Mouse (Mus musculus): ENCODE results near the gene Hif1an.

Gene Hif1an

GRCm38 (mm10) chr19:44562652-44563206 is at the start of gene Hif1an:
Gene Hif1an, plus strand, starts transcription at chr19:44562850.
- peak; percentile 98 for DNase-seq

GRCm38 (mm10) chr19:44513054-44513833 is 49.4 kb upstream of the Hif1an start:
- DNase-seq = no peak

GRCm38 (mm10) chr19:44513921-44514482 is 48.6 kb upstream of the Hif1an start:
- no peak for DNase-seq

DNA sequence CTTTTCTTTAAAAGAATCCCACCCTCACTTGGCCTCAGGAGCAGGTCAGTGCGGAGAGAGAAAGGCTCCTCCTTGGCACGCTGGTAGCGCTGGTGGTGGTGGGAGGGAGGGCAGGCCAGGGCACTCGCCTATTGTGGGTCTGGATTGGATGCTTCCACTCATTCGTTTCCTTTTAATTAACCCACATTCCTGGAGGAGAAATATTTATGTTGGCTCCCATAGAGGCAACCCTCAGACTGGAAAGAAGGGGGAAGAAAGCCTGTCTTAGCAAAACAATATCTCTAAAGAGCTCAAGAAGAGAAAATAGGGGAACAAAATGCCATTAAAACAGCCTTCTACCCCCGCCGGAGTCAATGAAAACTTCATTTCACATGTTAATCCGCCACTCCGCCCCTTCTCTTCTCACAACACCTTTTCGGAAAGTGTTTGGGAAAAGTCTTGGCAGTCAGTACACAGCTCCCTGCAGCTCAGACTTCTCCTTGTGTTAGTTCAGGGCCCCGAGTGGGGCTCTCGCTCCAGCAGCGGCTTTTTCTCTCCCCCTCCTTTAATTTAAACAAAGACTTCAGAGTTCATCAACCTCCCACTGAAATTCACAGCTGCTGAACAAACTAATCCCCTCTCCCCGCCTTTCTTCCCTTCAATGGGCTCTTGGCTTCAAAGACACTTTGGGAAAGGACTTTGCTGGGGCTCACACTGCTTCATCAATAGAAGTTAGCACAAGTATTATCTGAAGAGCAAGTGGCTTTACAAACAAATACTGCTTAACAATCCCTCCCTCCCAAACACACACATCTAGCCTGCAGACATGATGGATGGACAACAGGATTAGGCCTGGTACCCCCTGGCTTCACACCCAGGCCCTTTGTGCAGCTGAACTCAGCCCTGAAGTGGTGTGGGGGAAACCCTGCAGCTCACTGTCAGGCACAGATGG is 47.9 kb upstream of the Hif1an start:
- DNase-seq = no peak

DNA sequence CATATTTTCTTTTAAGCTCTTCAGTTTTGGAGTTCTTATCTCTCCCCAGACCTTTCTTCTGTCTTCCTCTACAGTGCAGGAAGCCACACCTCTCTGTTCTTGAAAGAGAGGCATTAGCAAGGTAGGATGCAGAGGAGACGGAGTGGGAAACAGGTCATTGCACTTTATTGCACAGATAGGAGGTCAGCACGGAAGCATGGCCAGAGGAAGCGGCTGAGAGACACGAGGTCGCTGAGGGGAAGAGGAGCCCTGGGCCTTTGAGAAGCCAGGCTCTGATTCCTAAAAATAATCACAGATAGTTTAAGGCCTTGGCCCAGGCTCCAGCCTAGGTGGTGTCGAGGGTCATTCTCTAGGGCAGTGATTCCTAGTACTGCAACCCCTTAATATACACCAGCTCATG is 46.9 kb upstream of the Hif1an start:
- DNase-seq = no peak

- no peak for DNase-seq
Observed at GRCm38 (mm10) chr19:44517996-44518768, 44.5 kb upstream of the Hif1an start.

- peak; percentile 74 for DNase-seq
Observed at GRCm38 (mm10) chr19:44519152-44519551, 43.5 kb upstream of the Hif1an start.

- no peak for DNase-seq
Observed at GRCm38 (mm10) chr19:44525551-44526205, 37.0 kb upstream of the Hif1an start.

GRCm38 (mm10) chr19:44530018-44530417 is 32.6 kb upstream of the Hif1an start:
- DNase-seq = no peak

DNA sequence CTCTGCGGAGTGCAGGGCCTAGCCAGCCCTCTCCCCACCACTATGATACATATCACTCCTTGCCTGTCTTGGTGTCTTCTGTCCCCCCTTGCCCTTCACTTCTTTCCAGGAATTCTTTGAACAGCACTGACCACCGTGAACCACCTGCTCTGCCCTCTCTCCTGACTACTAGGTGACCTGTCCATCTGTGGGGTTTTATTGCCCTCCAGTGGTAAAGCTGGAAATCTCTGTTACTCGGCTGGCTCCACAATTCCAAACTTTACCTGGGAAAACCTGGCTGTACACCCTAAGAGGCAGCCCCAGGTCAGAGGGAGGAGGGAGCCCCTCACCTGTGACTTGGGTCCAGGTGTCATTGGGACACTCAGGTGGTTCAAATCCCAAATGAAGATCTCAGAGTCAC is 27.3 kb upstream of the Hif1an start:
- peak; percentile 29 for DNase-seq

DNA sequence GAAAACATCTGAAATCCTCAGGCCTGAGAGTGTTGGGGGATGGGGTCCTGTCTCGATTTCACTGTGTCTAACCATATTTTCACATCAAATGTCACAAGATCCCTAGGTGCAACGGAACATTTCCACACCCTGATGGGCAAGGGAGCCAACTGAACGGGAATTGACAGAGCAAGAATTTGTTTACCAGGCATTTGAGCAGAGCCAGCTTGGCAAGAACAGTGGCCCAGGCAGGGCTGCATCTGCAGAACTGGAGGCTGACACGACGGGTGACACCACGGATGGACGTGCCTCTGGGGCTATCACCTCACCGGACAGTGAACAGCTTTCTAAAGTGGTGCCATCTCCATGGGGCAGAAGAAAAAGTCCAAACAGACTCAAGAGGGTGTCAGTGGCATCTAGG is 25.2 kb upstream of the Hif1an start:
- no peak for DNase-seq

GRCm38 (mm10) chr19:44542694-44543178 is 19.9 kb upstream of the Hif1an start:
- no peak for DNase-seq

DNA sequence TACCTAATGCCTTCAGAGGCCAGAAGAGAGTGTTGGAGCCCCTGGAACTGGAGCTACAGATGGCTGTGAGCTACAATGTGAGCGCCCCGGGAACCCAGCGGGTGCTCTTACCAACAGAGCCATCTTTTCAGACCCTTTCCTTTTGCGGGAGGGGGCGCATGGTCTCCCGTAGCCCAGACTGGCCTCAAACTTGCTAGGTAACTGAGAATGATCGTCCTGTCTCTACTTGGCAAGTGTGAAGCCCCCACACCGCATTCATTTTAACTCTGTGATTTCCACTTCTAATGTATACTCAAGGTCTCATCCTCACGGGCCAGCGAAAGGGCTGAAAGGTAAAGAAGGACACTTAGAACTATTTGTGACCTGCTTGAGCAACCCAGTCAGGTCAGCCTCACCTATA is 18.3 kb upstream of the Hif1an start:
- no peak for DNase-seq

DNA sequence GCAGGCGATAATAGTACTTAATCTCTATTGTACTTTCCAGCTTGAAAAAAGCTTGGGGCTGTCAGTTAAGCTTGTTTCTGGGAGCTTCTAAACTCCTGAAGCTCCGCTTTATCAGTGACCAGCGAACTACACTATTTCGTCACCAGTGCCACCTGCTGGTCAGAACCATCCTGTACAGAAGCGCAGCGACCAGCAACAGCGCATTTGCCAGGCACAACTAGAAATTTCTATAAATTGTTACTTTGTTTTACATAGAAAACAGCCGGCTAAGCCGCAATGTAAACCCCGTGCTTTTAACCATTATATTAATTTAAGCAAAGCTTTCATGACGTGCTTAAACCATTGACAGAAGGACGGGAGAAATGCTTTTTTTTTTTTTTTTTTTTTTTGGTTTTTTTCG is 17.9 kb upstream of the Hif1an start:
- peak; percentile 79 for DNase-seq

DNA sequence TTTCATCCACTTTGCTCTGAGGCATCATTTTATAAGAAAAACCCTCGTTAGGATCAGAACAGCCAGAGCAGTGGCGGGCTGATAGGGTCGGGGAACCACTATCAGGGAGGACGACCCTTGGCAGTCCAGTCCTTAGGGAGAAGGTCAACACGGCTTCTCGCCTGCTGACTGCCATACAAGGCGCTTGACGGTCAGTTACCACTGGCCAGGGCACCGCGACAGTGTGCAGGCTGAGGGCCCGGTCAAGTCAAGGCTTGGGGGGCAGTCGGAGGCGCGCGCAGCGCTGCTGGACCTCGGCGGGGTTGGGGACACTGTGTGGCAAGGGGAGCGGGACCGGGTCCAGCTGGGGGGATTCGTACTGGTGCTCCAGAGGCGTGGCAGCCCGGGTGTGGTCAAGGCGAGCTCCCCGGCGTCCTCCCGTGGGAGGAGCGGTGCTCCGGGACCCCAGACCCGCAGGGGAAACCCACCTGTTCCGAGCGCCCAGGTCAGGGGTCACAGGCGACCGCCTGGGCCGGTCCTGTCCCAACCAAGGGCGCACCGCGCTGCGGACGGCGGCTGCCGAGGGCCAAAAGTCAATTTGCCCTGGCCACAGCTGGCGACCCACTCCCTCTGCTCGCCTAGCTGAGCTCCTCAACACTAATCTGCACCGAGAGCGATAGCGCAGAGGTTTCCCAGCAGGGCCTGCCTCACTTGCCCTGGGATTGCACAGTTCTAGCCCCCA is 17.2 kb upstream of the Hif1an start, which contains the start of gene Sec31b:
TSS of gene Sec31b (minus strand) at position 544 of the 721 bp plus-strand sequence.
- peak; percentile 72 for DNase-seq

DNA sequence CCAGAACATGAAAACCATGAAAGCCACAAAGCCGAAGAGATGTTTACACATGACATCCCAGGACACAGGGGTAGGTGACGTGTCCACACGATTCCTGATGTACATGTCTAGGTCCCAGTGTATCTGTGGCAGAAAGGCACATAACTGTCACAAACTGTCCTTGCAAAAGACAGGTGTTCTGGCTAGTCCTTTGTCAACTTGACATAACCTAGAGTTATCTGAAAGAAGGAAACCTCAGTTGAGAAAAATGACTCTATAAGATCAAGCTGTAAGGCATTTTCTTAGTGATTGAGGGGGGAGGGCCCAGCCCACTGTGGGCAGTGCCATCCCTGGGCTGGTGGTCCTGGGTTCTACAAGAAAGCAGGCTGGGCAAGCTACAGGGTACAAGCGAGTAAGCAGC is 9.9 kb upstream of the Hif1an start, which contains the start of gene Gm20538:
TSS of gene Gm20538 (minus strand) at position 101 of the 400 bp plus-strand sequence.
- no peak for DNase-seq

- DNase-seq = peak; percentile 59
Observed at GRCm38 (mm10) chr19:44553286-44553685, 9.4 kb upstream of the Hif1an start.

DNA sequence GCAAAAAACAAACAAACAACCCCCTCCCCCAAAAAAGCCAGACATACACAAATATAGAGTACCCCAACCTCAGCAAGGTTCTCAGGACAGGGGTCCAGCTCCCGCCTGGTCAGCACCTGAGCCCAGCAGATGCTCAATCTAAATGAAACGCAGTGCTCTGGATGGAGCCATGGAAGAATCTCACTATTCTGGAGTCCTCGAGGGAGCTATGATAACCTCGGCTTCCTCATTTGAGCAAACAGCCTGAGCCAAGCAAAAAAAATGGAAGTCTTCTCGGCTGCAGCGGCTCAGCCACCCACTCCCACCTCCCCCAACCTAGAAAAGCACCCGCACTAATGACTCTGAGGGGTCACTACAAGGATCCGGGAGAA is 8.2 kb upstream of the Hif1an start:
- peak; percentile 17 for DNase-seq

DNA sequence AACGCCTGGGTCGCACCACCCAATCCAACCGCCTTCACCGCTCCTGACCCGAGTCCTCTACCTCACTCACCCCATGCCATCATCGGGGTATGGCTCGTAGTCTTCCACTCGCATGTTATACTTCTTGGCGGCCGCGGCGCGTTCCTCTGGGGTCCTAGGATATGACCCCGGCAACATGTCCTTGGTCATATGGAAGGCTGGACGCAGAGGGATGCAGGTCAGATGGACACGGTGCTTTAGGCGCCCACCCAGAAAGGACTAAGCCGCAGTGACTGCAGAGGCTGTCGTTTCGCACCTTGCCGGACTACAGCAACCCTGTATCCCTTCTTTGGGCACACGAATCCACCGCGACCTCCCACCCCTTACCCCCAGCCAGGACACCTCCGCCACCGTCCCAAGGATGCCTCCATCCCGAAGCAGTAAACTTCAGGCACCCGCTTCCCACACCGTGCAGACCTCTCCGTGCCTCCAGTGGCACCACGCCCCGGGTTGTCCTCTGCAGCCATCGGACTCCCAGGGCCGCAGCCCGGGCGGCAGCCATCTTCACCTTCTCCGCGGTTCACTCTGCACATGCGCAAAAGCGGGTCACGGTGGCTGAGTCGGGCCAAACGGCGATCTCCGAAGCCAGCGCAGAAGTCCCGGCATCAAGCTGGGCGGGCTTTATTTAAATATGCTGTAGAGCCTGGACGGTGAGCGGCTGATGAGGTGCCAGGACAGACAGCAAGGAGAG is 7.6 kb upstream of the Hif1an start, which contains the start of gene Ndufb8:
TSS of gene Ndufb8 (minus strand) at position 580 of the 730 bp plus-strand sequence.
- DNase-seq = peak; percentile 96

DNA sequence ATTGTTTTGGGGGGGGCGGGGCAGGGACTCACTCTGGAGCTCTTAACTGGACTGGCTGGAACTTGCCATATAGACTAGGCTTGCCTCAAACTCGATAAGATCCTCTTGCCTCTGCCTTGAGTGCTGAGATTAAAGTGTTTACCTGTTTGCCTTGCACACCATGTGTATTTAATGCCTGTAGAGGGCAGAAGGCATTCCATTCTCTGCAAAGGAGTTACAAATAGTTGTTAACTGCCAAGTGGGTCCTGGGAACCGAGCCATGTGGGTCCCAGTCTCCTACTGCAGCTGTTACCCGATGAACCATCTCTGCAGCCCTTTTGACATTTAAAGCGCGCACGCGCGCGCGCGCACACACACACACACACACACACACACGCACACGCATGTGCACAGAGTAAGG is 1.4 kb downstream of the Hif1an start:
- DNase-seq = no peak

Data from kidney, adult 9 months (tissue).